Mouse (Mus musculus) kidney, adult 2 months (tissue): ENCODE measurements at regions not wholly inside any gene's neighbourhood (a gene's known extent, or its start where the extent isn't known, plus 50 kb on each side); places are given as distances from the start of the nearest gene placed in this dataset.

Experiments used
- DNase-seq: peaks from one replicate; pipeline ENCODE4 v3.0.0; 2021
- H3K27ac ChIP-seq: fragments of 200-500 bp; 2 replicates; pipeline ENCODE4 v1.5.1; 2012; ENCODE audit warnings: low read depth, low read length, control low read depth, inconsistent platforms; ENCODE audit not compliant: insufficient read depth
- H3K27me3 ChIP-seq: fragments of 200-500 bp; replicated peaks from 2 replicates; pipeline ENCODE4 v1.6.1; 2012; ENCODE audit warnings: mild to moderate bottlenecking, moderate library complexity, low read length, inconsistent platforms; ENCODE audit not compliant: control insufficient read depth, insufficient read depth
- H3K36me3 ChIP-seq: fragments of 200-500 bp; 2 replicates; pipeline ENCODE4 v1.6.1; 2012; ENCODE audit warnings: mild to moderate bottlenecking, moderate library complexity, low read length, inconsistent platforms; ENCODE audit not compliant: control insufficient read depth, insufficient read depth
- H3K4me1 ChIP-seq: fragments of 200-500 bp; 2 replicates; pipeline ENCODE4 v1.6.1; 2011; ENCODE audit warnings: low read length; ENCODE audit not compliant: control insufficient read depth, insufficient read depth
- H3K4me3 ChIP-seq: fragments of 200-500 bp; 2 replicates; pipeline ENCODE4 v1.5.1; 2011; ENCODE audit warnings: mild to moderate bottlenecking, low read depth, low read length, control low read depth; ENCODE audit not compliant: insufficient read depth
- CTCF ChIP-seq: fragments of 200-500 bp; conservative IDR thresholded peaks from 2 replicates; pipeline ENCODE4 v1.5.1; 2011; ENCODE audit warnings: low read depth, mild to moderate bottlenecking, control low read depth, low read length, moderate library complexity, mixed read lengths; ENCODE audit not compliant: insufficient read depth, insufficient read length
- POLR2A ChIP-seq: fragments of 200-500 bp; IDR thresholded peaks from one replicate; pipeline ENCODE4 v1.6.1; 2011; ENCODE audit warnings: low read depth, low read length, control low read depth
- WGBS: fragments of 180-500 bp; shearing (Covaris S2); methylation state at CpG from one replicate; pipeline ENCODE4 v1.1.7; 2018; 5-methylcytosine and 5-hydroxymethylcytosine counted together

GRCm38 (mm10) chr16:53480664-53481063 is 1026.8 kb upstream of the Alcam start:
- H3K36me3 ChIP-seq: no peaks in the 10 kb centered on the region
- no peak overlapping the region for H3K27ac ChIP-seq
- H3K27me3 ChIP-seq: no peaks in the 10 kb centered on the region
- no peak for DNase-seq
- H3K4me3 ChIP-seq: no peak overlapping the region
- H3K4me1 ChIP-seq: no peaks in the 10 kb centered on the region
- no peak for TF ChIP-seq POLR2A
- no peak for TF ChIP-seq CTCF

- no peaks in the 10 kb centered on the region for H3K36me3 ChIP-seq
- no peaks in the 10 kb centered on the region for H3K27me3 ChIP-seq
- no peak overlapping the region for H3K27ac ChIP-seq
- DNase-seq: no peak
- 71% methylated on average over 4 of the region's 4 CpGs for WGBS
- TF ChIP-seq POLR2A: no peak
- TF ChIP-seq CTCF: no peak
- H3K4me3 ChIP-seq: no peak overlapping the region
- no peaks in the 10 kb centered on the region for H3K4me1 ChIP-seq
Observed at GRCm38 (mm10) chr16:53439511-53439910, 985.6 kb upstream of the Alcam start.

- no peak overlapping the region for H3K27ac ChIP-seq
- H3K4me1 ChIP-seq: no peaks in the 10 kb centered on the region
- WGBS: 44% methylated on average over 2 of the region's 2 CpGs
- no peaks in the 10 kb centered on the region for H3K36me3 ChIP-seq
- TF ChIP-seq CTCF (no peak), POLR2A (no peak)
- H3K4me3 ChIP-seq: no peak overlapping the region
- DNase-seq: no peak
- no peaks in the 10 kb centered on the region for H3K27me3 ChIP-seq
Observed at GRCm38 (mm10) chr16:53418416-53418815, 964.5 kb upstream of the Alcam start.

- Histone ChIP-seq H3K27me3 (no peaks in the 10 kb centered on the region), H3K4me3 (no peak overlapping the region), H3K27ac (no peak overlapping the region), H3K36me3 (no peaks in the 10 kb centered on the region), H3K4me1 (no peaks in the 10 kb centered on the region)
- DNase-seq: no peak
- TF ChIP-seq CTCF: no peak
- TF ChIP-seq POLR2A: no peak
- WGBS: 74% methylated on average over 4 of the region's 4 CpGs
Observed at GRCm38 (mm10) chr16:53385176-53385575, 931.3 kb upstream of the Alcam start.

- no peaks in the 10 kb centered on the region for H3K27me3 ChIP-seq
Observed at GRCm38 (mm10) chr16:53342153-53342552, 888.3 kb upstream of the Alcam start.

GRCm38 (mm10) chr16:53326353-53326752 is 872.5 kb upstream of the Alcam start:
- Histone ChIP-seq H3K4me1 (no peaks in the 10 kb centered on the region), H3K36me3 (no peaks in the 10 kb centered on the region), H3K27me3 (no peaks in the 10 kb centered on the region), H3K4me3 (no peak overlapping the region), H3K27ac (no peak overlapping the region)
- TF ChIP-seq CTCF: no peak
- no peak for TF ChIP-seq POLR2A
- no peak for DNase-seq

More at GRCm38 (mm10) chr16:53342153-53342552, 888.3 kb upstream of the Alcam start:
- TF ChIP-seq POLR2A (no peak), CTCF (no peak)
- WGBS: 75% methylated on average over 3 of the region's 3 CpGs
- Histone ChIP-seq H3K4me3 (no peak overlapping the region), H3K36me3 (no peaks in the 10 kb centered on the region), H3K4me1 (no peaks in the 10 kb centered on the region), H3K27ac (no peak overlapping the region)
- no peak for DNase-seq

- Histone ChIP-seq H3K4me3 (no peak overlapping the region), H3K4me1 (no peaks in the 10 kb centered on the region), H3K36me3 (no peaks in the 10 kb centered on the region), H3K27me3 (no peaks in the 10 kb centered on the region), H3K27ac (no peak overlapping the region)
- 75% methylated on average over 1 of the region's 1 CpGs for WGBS
- TF ChIP-seq CTCF (no peak), POLR2A (no peak)
- DNase-seq: no peak
Observed at GRCm38 (mm10) chr16:53292081-53292480, 838.2 kb upstream of the Alcam start.

GRCm38 (mm10) chr16:53282014-53282413 is 828.1 kb upstream of the Alcam start:
- no peak overlapping the region for H3K4me3 ChIP-seq
- H3K27ac ChIP-seq: no peak overlapping the region
- 75% methylated on average over 2 of the region's 2 CpGs for WGBS
- no peaks in the 10 kb centered on the region for H3K27me3 ChIP-seq
- no peak for DNase-seq
- no peak for TF ChIP-seq CTCF
- H3K36me3 ChIP-seq: no peaks in the 10 kb centered on the region
- no peaks in the 10 kb centered on the region for H3K4me1 ChIP-seq
